Mouse (Mus musculus) liver, embryonic 14.5 days (tissue): ENCODE measurements around the gene Gm15319. TPM values are rescaled to one million over a fixed set of nuclear protein-coding genes. Genes with fewer than 3 reads are reported as not detected.
"Not testable (repeated sequence)": the region's sequence is repeated elsewhere in the genome, so short reads cannot be mapped to it uniquely, and the experiment has no call there.

Experiments
- ATAC-seq: fragments of 200-750 bp; cut with Nextera tagmentation; 2 replicates; pipeline ENCODE4 v1.8.0; 2017; ENCODE audit warnings: moderate number of reproducible peaks, mild to moderate bottlenecking, moderate library complexity; ENCODE audit not compliant: insufficient read depth
- DNase-seq, 3 experiments: peaks; one replicate each; pipeline ENCODE4 v3.0.0-alpha.2; 2012 to 2013; ENCODE audit warnings: low read depth in 3 of 3, low spot score in 3 of 3
- H3K27ac ChIP-seq: fragments of 300-500 bp; sonication (generic); 2 replicates; pipeline ENCODE4 v1.5.1; 2014; ENCODE audit warnings: moderate library complexity, mild to moderate bottlenecking, control low read depth, inconsistent platforms
- H3K27me3 ChIP-seq: fragments of 300-500 bp; sonication (generic); 2 replicates; pipeline ENCODE4 v1.6.1; 2014; ENCODE audit warnings: mild to moderate bottlenecking, low read length, moderate library complexity; ENCODE audit not compliant: control insufficient read depth, insufficient read depth
- H3K36me3 ChIP-seq: fragments of 300-500 bp; sonication (generic); replicated peaks from 2 replicates; pipeline ENCODE4 v1.6.1; 2014; ENCODE audit warnings: low read depth; ENCODE audit not compliant: control insufficient read depth, insufficient read depth
- H3K4me1 ChIP-seq, 2 experiments: fragments of 200-500 bp in 1 of 2; fragments of 300-500 bp in 1 of 2; sonication (generic) in 1 of 2; replicated peaks; 2 replicates each; pipeline ENCODE4 v1.6.1; 2012 to 2014; ENCODE audit warnings: antibody characterized with exemption in 1 of 2, inconsistent platforms in 1 of 2, low read length in 1 of 2; ENCODE audit not compliant: control insufficient read depth in 2 of 2, insufficient read depth in 2 of 2
- H3K4me2 ChIP-seq: fragments of 300-500 bp; sonication (generic); 2 replicates; pipeline ENCODE4 v1.6.1; 2014; ENCODE audit warnings: low read depth, mild to moderate bottlenecking, control low read depth, moderate library complexity
- H3K4me3 ChIP-seq, 2 experiments: fragments of 200-500 bp in 1 of 2; fragments of 300-500 bp in 1 of 2; sonication (generic) in 1 of 2; 2 replicates each; pipeline ENCODE4 v1.5.1; 2012 to 2014; ENCODE audit warnings: low read depth in 2 of 2, low read length in 2 of 2, mild to moderate bottlenecking in 2 of 2, control low read depth in 1 of 2, inconsistent platforms in 1 of 2, moderate library complexity in 1 of 2; ENCODE audit not compliant: insufficient read depth in 1 of 2
- H3K9ac ChIP-seq: fragments of 300-500 bp; sonication (generic); replicated peaks from 2 replicates; pipeline ENCODE4 v1.6.1; 2014; ENCODE audit warnings: mild to moderate bottlenecking, control low read depth, moderate library complexity
- H3K9me3 ChIP-seq: fragments of 300-500 bp; sonication (generic); 2 replicates; pipeline ENCODE4 v1.6.1; 2016; ENCODE audit warnings: low read length, mixed read lengths; ENCODE audit not compliant: control insufficient read depth
- WGBS: fragments of 180-500 bp; shearing (Covaris S2); extraction: QIAGEN DNeasy Blood & Tissue Kit; methylation state at CpG from one replicate; pipeline ENCODE4 v1.1.7; 2014; ENCODE audit not compliant: insufficient replicate concordance; 5-methylcytosine and 5-hydroxymethylcytosine counted together
- polyA plus RNA-seq, 2 experiments: library from polyadenylated mRNA; depleted of rRNA in 1 of 2; stranded (reverse) in 1 of 2; unstranded in 1 of 2; fragments of >200 nt; fragmentation: Nextera tagmentation in 1 of 2; extraction: Ambion mirVana in 1 of 2; gene quantifications; 2 replicates each; pipeline versions ENCODE4 v1.2.1 to v1.2.3; 2012 to 2014

Gene Gm15319
- polyA plus RNA-seq, 2 experiments: not detected

DNA sequence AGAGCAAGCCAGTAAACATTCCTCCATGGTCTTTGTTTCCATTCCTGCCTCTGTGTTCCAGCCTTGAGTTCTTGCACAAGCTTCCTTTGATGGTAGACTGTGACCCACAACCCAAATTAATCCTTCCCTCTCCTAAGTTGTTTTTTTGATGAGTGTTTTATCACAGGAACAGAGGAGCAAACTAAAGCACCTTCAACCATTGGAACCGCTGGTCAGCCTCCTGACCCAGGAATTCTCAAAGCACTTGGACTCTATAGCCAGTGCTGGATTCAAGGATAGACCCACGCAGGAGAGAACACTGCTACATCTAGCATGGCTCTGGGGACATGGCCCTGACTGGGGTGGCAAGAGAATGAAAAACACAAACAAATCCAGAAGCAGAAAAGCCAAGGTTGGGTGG lies 19.1 kb upstream of the Gm15319 start:
- H3K36me3 ChIP-seq, H3K27me3 ChIP-seq, H3K9ac ChIP-seq, H3K4me2 ChIP-seq, DNase-seq, H3K4me3 ChIP-seq, H3K9me3 ChIP-seq, H3K4me1 ChIP-seq, ATAC-seq, H3K27ac ChIP-seq: not testable (repeated sequence)
- 46% methylated on average over 2 of the region's 2 CpGs for WGBS

DNA sequence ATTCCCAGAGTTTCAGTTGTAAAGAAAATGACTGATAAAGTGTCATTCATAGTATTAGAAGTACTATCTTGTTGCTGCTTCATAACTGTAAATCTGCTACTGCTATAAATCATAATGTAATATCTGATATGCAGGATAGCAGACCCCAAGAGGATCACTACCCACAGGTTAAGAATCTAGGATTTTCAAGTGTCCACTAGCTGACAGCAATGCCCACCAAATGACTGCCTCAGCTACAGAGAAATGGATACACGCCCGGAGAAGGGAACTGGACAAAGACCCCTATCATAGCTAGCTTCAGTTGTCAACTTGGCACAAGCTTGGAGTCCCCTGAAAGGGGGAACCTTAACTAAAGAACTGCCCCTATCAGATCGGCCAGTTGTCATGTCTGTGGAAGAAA lies 18.6 kb upstream of the Gm15319 start:
- DNase-seq, H3K4me3 ChIP-seq, H3K27me3 ChIP-seq, H3K9me3 ChIP-seq, ATAC-seq, H3K4me1 ChIP-seq, H3K27ac ChIP-seq, H3K36me3 ChIP-seq, H3K4me2 ChIP-seq, H3K9ac ChIP-seq: not testable (repeated sequence)
- 80% methylated on average over 2 of the region's 3 CpGs for WGBS

DNA sequence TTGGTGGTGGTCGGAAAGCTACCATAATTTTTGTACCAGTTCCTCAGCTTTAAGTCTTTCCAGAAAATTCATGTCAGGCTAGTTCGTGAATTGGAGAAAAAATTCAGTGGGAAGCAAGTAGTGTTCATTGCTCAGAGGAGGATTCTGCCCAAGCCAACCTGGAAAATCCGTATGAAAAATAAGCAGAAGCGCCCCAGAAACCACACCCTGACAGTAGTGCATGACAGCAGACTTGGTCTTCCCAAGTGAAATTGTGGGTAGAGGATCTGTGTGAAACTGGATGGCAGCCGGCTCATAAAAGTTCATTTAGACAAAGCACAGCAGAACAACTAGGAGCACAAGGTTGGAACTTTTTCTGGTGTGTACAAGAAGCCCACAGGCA lies 18.2 kb upstream of the Gm15319 start:
- not testable (repeated sequence) for ATAC-seq, H3K27me3 ChIP-seq, H3K4me2 ChIP-seq, H3K27ac ChIP-seq, DNase-seq, H3K36me3 ChIP-seq, H3K9ac ChIP-seq, H3K9me3 ChIP-seq, H3K4me3 ChIP-seq, H3K4me1 ChIP-seq
- WGBS: no CpG with 5 or more reads among the region's 5 CpGs

DNA sequence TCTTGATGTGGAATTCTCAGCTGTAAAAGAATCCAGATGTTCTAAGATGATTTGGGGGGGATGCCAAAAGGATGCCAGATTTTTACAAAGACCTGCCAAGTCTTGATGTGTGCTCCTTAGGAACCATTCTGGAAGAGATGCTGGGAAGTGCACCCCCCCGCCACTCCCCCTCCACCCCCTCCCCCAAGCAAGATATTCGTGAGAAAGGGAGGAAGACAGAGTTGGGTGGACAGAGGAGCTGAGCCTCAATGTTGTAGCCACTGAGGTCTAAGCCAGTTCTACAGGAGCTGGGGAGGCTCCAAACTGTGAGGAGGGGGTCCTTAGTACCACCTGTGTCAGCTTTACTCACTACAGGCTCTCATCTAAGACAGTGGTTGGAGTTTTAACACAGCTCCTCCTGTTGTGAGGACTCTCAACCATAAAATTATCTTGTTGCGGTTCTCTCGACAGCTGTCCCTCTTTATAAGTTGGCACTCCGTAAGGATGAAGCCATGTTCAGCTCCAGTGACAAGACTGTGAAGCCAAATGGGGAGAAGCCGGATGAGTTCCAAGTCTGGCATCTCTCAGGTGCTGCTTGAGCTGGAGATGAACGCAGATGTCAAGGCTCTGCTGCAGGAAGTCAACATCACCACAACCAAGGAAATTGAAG lies 17.7 kb upstream of the Gm15319 start:
- H3K27me3 ChIP-seq, H3K36me3 ChIP-seq, H3K4me1 ChIP-seq, H3K4me3 ChIP-seq, H3K9ac ChIP-seq, H3K27ac ChIP-seq, H3K9me3 ChIP-seq, DNase-seq, H3K4me2 ChIP-seq: not testable (repeated sequence)
- peak; percentile 39; the same call in 1 of the 2 replicates for ATAC-seq
- 65% methylated on average over 7 of the region's 7 CpGs for WGBS

DNA sequence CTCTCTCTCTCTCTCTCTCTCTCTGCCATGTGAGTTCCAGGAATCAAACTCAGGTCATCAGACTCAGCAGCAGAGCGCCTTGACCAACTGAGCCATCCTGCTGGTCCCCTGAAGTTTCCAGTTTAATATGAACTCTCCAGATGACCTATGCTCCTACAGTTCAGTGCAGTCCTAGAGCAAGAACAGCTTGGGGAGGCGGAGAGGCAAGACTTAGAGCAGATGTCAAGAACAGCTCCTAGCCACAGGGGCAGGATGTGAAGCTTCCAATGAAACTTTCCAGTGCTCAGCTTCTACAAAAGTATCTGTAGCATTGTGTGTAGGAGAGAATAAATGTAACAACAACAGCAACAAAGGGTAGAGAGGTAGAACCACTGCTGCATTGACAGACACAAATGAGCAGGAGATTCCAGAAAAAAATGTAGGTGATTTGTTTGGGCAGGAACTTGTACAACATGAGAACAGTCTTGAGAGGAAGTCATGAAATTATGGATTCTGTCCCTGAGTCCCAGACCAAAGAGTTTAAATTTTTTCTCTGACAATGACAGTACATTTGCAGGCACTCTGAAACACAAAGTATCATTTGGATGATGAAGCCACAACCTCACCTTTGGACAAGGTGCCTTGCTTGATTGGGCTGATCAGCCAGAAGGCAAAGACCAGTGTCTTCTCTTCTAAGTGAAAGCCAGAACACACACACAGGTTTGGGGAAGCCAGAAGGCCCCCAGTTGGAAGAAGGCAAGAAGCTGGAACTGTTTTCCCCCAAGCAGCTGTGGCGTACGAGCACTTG lies 16.8 kb upstream of the Gm15319 start:
- H3K9ac ChIP-seq, H3K27me3 ChIP-seq, H3K9me3 ChIP-seq, DNase-seq, H3K4me2 ChIP-seq, H3K27ac ChIP-seq, ATAC-seq, H3K36me3 ChIP-seq, H3K4me1 ChIP-seq, H3K4me3 ChIP-seq: not testable (repeated sequence)
- no CpG with 5 or more reads among the region's 4 CpGs for WGBS

DNA sequence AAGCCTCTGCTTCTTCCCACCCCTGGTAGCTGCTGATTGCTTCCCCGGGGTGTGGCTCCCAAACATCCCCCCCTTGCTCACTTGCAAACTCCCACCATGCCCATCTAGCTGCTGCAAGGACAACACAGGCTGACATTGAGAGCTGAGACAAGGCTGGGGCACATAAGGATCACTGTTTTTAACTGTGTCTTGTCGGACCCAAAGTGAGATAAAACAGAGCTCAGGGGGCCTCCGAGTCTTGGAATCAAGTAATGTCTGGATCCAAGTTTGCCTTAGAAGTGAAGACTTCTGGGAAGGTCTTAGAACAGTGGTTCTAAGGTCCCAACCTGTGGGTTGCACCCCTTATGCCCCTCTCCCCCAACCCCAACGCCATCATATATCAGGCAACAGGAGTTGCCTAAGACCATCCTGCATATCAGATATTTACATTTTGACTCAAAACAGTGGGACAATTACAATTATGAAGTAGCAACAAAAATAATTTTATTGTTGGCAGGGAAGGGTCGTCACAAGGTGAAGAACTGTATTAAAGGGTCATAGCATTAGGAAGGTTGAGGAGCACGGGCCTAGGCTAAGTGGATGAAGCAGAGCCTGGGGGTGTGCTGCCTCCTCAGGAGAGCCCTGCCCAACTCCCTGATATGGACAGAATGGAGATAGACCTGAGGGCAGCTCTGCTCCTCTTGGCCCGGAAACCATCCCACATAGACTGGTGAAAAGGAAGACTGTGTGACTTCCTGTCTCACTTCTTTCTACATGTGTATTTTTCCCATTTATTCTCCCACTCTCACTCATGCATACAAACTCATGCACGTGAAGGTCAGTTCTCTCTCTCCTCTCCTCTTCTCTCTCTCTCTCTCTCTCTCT lies 16.0 kb upstream of the Gm15319 start:
- DNase-seq: not testable (repeated sequence)
- ATAC-seq: peak; percentile 45; the same call in 1 of the 2 replicates
- WGBS: 60% methylated on average over 4 of the region's 8 CpGs

DNA sequence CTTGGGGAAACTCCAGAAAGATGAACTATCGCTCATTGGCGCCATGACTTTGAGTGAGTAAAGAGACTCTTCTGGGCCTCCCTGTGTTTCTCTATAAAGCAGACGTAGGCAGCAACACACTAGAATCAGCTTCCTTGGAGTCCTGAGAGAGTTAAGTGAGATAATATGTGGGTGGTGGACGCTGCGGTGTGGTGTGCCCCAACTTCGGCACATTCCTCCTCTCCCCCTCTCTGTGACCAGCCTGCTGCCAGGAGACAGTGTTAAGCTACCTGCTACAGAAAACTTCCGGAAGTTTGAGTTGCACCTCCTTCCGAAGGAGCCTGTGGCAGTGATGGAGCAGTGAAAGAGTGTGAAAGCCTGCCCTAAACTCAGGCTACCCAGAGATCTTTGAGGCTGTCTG lies 15.3 kb upstream of the Gm15319 start:
- not testable (repeated sequence) for H3K36me3 ChIP-seq, H3K9me3 ChIP-seq, H3K4me2 ChIP-seq, H3K27ac ChIP-seq, H3K4me1 ChIP-seq, H3K4me3 ChIP-seq, H3K9ac ChIP-seq, ATAC-seq, H3K27me3 ChIP-seq, DNase-seq
- WGBS: 72% methylated on average over 4 of the region's 8 CpGs

More for the DNA sequence above, 16.0 kb upstream of the Gm15319 start:
- not testable (repeated sequence) for H3K36me3 ChIP-seq, H3K4me1 ChIP-seq, H3K4me2 ChIP-seq, H3K27me3 ChIP-seq, H3K9me3 ChIP-seq, H3K27ac ChIP-seq, H3K9ac ChIP-seq, H3K4me3 ChIP-seq
